Mouse (Mus musculus) kidney, adult 2 months (tissue): ENCODE results near the gene Tmem86a. TPM values are rescaled to one million over a fixed set of nuclear protein-coding genes. Genes with fewer than 3 reads are reported as not detected.

Source experiments
- DNase-seq: peaks from one replicate; pipeline ENCODE4 v3.0.0; 2021
- H3K27ac ChIP-seq: fragments of 200-500 bp; 2 replicates; pipeline ENCODE4 v1.5.1; 2012; ENCODE audit warnings: low read depth, low read length, control low read depth, inconsistent platforms; ENCODE audit not compliant: insufficient read depth
- H3K27me3 ChIP-seq: fragments of 200-500 bp; replicated peaks from 2 replicates; pipeline ENCODE4 v1.6.1; 2012; ENCODE audit warnings: mild to moderate bottlenecking, moderate library complexity, low read length, inconsistent platforms; ENCODE audit not compliant: control insufficient read depth, insufficient read depth
- H3K36me3 ChIP-seq: fragments of 200-500 bp; 2 replicates; pipeline ENCODE4 v1.6.1; 2012; ENCODE audit warnings: mild to moderate bottlenecking, moderate library complexity, low read length, inconsistent platforms; ENCODE audit not compliant: control insufficient read depth, insufficient read depth
- H3K4me1 ChIP-seq: fragments of 200-500 bp; 2 replicates; pipeline ENCODE4 v1.6.1; 2011; ENCODE audit warnings: low read length; ENCODE audit not compliant: control insufficient read depth, insufficient read depth
- H3K4me3 ChIP-seq: fragments of 200-500 bp; 2 replicates; pipeline ENCODE4 v1.5.1; 2011; ENCODE audit warnings: mild to moderate bottlenecking, low read depth, low read length, control low read depth; ENCODE audit not compliant: insufficient read depth
- CTCF ChIP-seq: fragments of 200-500 bp; conservative IDR thresholded peaks from 2 replicates; pipeline ENCODE4 v1.5.1; 2011; ENCODE audit warnings: low read depth, mild to moderate bottlenecking, control low read depth, low read length, moderate library complexity, mixed read lengths; ENCODE audit not compliant: insufficient read depth, insufficient read length
- POLR2A ChIP-seq: fragments of 200-500 bp; IDR thresholded peaks from one replicate; pipeline ENCODE4 v1.6.1; 2011; ENCODE audit warnings: low read depth, low read length, control low read depth
- WGBS: fragments of 180-500 bp; shearing (Covaris S2); methylation state at CpG from one replicate; pipeline ENCODE4 v1.1.7; 2018; 5-methylcytosine and 5-hydroxymethylcytosine counted together
- polyA plus RNA-seq: library from polyadenylated mRNA; depleted of rRNA; stranded (reverse); fragments of >200 nt; gene quantifications from 2 replicates; pipeline ENCODE4 v1.2.3, GENCODE M21; 2012; rRNA removed

Gene Tmem86a
- polyA plus RNA-seq, 1 experiment, result 97.0 TPM

- TF ChIP-seq POLR2A, result no peak
- WGBS, result 64% methylated on average over 7 of the region's 7 CpGs
- Histone ChIP-seq H3K27me3 (no peaks in the 10 kb centered on the region), H3K27ac (no peak overlapping the region), H3K36me3 (no peaks in the 10 kb centered on the region), H3K4me3 (no peak overlapping the region), H3K4me1 (no peaks in the 10 kb centered on the region)
- no peak for DNase-seq
Measured at GRCm38 (mm10) chr7:47098044-47098443, 47.6 kb downstream of the Tmem86a start.

GRCm38 (mm10) chr7:47099306-47099705, 48.9 kb downstream of the Tmem86a start:
- H3K4me1 ChIP-seq, result no peaks in the 10 kb centered on the region
- TF ChIP-seq CTCF (no peak), POLR2A (no peak)
- no peak for DNase-seq
- H3K4me3 ChIP-seq, result no peak overlapping the region
- no peaks in the 10 kb centered on the region for H3K27me3 ChIP-seq
- no peak overlapping the region for H3K27ac ChIP-seq
- WGBS, result 82% methylated on average over 7 of the region's 7 CpGs
- H3K36me3 ChIP-seq, result no peaks in the 10 kb centered on the region

- H3K4me3 ChIP-seq, result no peak overlapping the region
- 67% methylated on average over 6 of the region's 6 CpGs for WGBS
- H3K27me3 ChIP-seq, result no peaks in the 10 kb centered on the region
- DNase-seq, result no peak
- TF ChIP-seq POLR2A (no peak), CTCF (no peak)
- H3K4me1 ChIP-seq, result no peaks in the 10 kb centered on the region
- H3K36me3 ChIP-seq, result no peaks in the 10 kb centered on the region
- no peak overlapping the region for H3K27ac ChIP-seq
Measured at GRCm38 (mm10) chr7:47100615-47101014, 50.2 kb downstream of the Tmem86a start.

GRCm38 (mm10) chr7:47102970-47103369, 52.6 kb downstream of the Tmem86a start:
- H3K27me3 ChIP-seq, result no peaks in the 10 kb centered on the region
- no peaks in the 10 kb centered on the region for H3K4me1 ChIP-seq
- DNase-seq, result no peak
- WGBS, result 40% methylated on average over 2 of the region's 2 CpGs
- H3K36me3 ChIP-seq, result no peaks in the 10 kb centered on the region
- no peak overlapping the region for H3K4me3 ChIP-seq
- TF ChIP-seq POLR2A (no peak), CTCF (no peak)
- no peak overlapping the region for H3K27ac ChIP-seq

- no peaks in the 10 kb centered on the region for H3K27me3 ChIP-seq
Measured at GRCm38 (mm10) chr7:47103671-47104414, 53.4 kb downstream of the Tmem86a start.

More at GRCm38 (mm10) chr7:47103671-47104414, 53.4 kb downstream of the Tmem86a start:
- no peak overlapping the region for H3K4me3 ChIP-seq
- WGBS, result 82% methylated on average over 1 of the region's 1 CpGs
- no peaks in the 10 kb centered on the region for H3K4me1 ChIP-seq
- no peaks in the 10 kb centered on the region for H3K36me3 ChIP-seq
- TF ChIP-seq CTCF, result no peak
- TF ChIP-seq POLR2A, result no peak
- DNase-seq, result no peak
- no peak overlapping the region for H3K27ac ChIP-seq

Other genes starting within 250 kb of the Tmem86a start
- gene Ldha, start 209.1 kb upstream of the Tmem86a start, polyA plus RNA-seq, result 665 and 667 TPM in 2 replicates
- 0.42 and 0.67 TPM in 2 replicates for gene Ldhc, start 189.4 kb upstream of the Tmem86a start, polyA plus RNA-seq
- 74.8 and 80.7 TPM in 2 replicates for gene Tsg101, start 130.6 kb upstream of the Tmem86a start, polyA plus RNA-seq
- 3.8 and 4.0 TPM in 2 replicates for gene Uevld, start 92.1 kb upstream of the Tmem86a start, polyA plus RNA-seq
- gene Gm9999, start 67.0 kb upstream of the Tmem86a start, polyA plus RNA-seq, result 0.46 TPM in 1 of 2 replicates, not detected in the other
- 6.3 and 7.2 TPM in 2 replicates for gene Spty2d1, start 42.2 kb upstream of the Tmem86a start, polyA plus RNA-seq
- 0.61 and 0.79 TPM in 2 replicates for gene Ptpn5, start 83.1 kb downstream of the Tmem86a start, polyA plus RNA-seq
- not detected in 2 replicates for gene Mrgpra6, start 154.3 kb downstream of the Tmem86a start, polyA plus RNA-seq
- gene Mrgpra9, start 202.2 kb downstream of the Tmem86a start, polyA plus RNA-seq, result not detected in 2 replicates